Mouse (Mus musculus) MEL (cell line): ENCODE data around the gene Prpf8. TPM values are rescaled to one million over a fixed set of nuclear protein-coding genes. Genes with fewer than 3 reads are reported as not detected.

Experiments
- DNase-seq: peaks from one replicate; pipeline ENCODE4 v3.0.0; 2011; ENCODE audit warnings: low read depth, low spot score
- H3K27ac ChIP-seq: 2 replicates; pipeline ENCODE4 v1.5.1; 2012; ENCODE audit warnings: low read depth, mild to moderate bottlenecking, control low read depth, low read length, moderate library complexity; ENCODE audit not compliant: control insufficient read depth
- H3K27me3 ChIP-seq, 2 experiments: fragments of 150-350 bp in 1 of 2; sonication (generic) in 1 of 2; 2 replicates each; pipeline ENCODE4 v1.6.1; 2012; ENCODE audit warnings: low read length in 2 of 2, mild to moderate bottlenecking in 2 of 2, improper control_type of control experiment in 1 of 2, moderate library complexity in 1 of 2; ENCODE audit not compliant: insufficient read depth in 2 of 2, control insufficient read depth in 1 of 2
- H3K36me3 ChIP-seq, 2 experiments: 2 replicates each; pipeline ENCODE4 v1.6.1; 2012 to 2014; ENCODE audit warnings: low read length in 2 of 2, improper control_type of control experiment in 1 of 2, inconsistent platforms in 1 of 2, mild to moderate bottlenecking in 1 of 2; ENCODE audit not compliant: insufficient read depth in 2 of 2, control insufficient read depth in 1 of 2
- H3K4me1 ChIP-seq, 2 experiments: fragments of 150-350 bp in 1 of 2; sonication (generic) in 1 of 2; 2 replicates each; pipeline ENCODE4 v1.6.1; 2012; ENCODE audit warnings: low read length in 2 of 2, improper control_type of control experiment in 1 of 2, mild to moderate bottlenecking in 1 of 2; ENCODE audit not compliant: insufficient read depth in 2 of 2, control insufficient read depth in 1 of 2
- H3K4me3 ChIP-seq, 2 experiments: fragments of 150-350 bp in 1 of 2; sonication (generic) in 1 of 2; 2 replicates each; pipeline ENCODE4 v1.5.1; 2012; ENCODE audit warnings: low read depth in 2 of 2, low read length in 2 of 2, mild to moderate bottlenecking in 2 of 2, moderate library complexity in 2 of 2, control low read depth in 1 of 2, improper control_type of control experiment in 1 of 2; ENCODE audit not compliant: control insufficient read depth in 1 of 2, insufficient read depth in 1 of 2
- H3K79me2 ChIP-seq: 2 replicates; pipeline ENCODE4 v1.6.1; 2012; ENCODE audit warnings: mild to moderate bottlenecking, low read length, moderate library complexity; ENCODE audit not compliant: control insufficient read depth, poor library complexity, insufficient read depth
- H3K9ac ChIP-seq: 2 replicates; pipeline ENCODE4 v1.6.1; 2012; ENCODE audit warnings: low read depth, mild to moderate bottlenecking, control low read depth, low read length, moderate library complexity; ENCODE audit not compliant: control insufficient read depth, poor library complexity, severe bottlenecking
- H3K9me3 ChIP-seq: fragments of 150-350 bp; sonication (generic); replicated peaks from 2 replicates; pipeline ENCODE4 v1.6.1; 2012; ENCODE audit warnings: mild to moderate bottlenecking, low read length, improper control_type of control experiment, moderate library complexity; ENCODE audit not compliant: insufficient read depth
- BHLHE40 ChIP-seq: IDR thresholded peaks from 2 replicates; pipeline ENCODE4 v1.6.1; 2012; ENCODE audit warnings: low read depth, mild to moderate bottlenecking, inconsistent platforms, low read length, improper control_type of control experiment, borderline replicate concordance
- CHD1 ChIP-seq: IDR thresholded peaks from 2 replicates; pipeline ENCODE4 v1.6.1; 2012; ENCODE audit warnings: low read depth, mild to moderate bottlenecking, inconsistent platforms, low read length, improper control_type of control experiment
- CHD2 ChIP-seq: IDR thresholded peaks from 2 replicates; pipeline ENCODE4 v1.6.1; 2011; ENCODE audit warnings: low read length, improper control_type of control experiment
- CTCF ChIP-seq, 3 experiments: IDR thresholded peaks in 2 of 3; conservative IDR thresholded peaks in 1 of 3; 2 replicates each; pipeline ENCODE4 v1.5.1; 2011 to 2012; ENCODE audit warnings: low read length in 3 of 3, low read depth in 2 of 3, mild to moderate bottlenecking in 2 of 3, improper control_type of control experiment in 1 of 3, inconsistent platforms in 1 of 3, mixed read lengths in 1 of 3, moderate library complexity in 1 of 3; ENCODE audit not compliant: control insufficient read depth in 1 of 3, insufficient read depth in 1 of 3, poor library complexity in 1 of 3, severe bottlenecking in 1 of 3
- E2F4 ChIP-seq: IDR thresholded peaks from 2 replicates; pipeline ENCODE4 v1.6.1; 2011; ENCODE audit warnings: low read depth, low read length, improper control_type of control experiment, borderline replicate concordance
- ELF1 ChIP-seq: IDR thresholded peaks from 2 replicates; pipeline ENCODE4 v1.6.1; 2014; ENCODE audit warnings: low read depth, mild to moderate bottlenecking, inconsistent platforms, low read length, improper control_type of control experiment, moderate library complexity
- EP300 ChIP-seq, 2 experiments: IDR thresholded peaks; 2 replicates each; pipeline ENCODE4 v1.6.1; 2011; ENCODE audit warnings: improper control_type of control experiment in 2 of 2, low read length in 2 of 2, low read depth in 1 of 2, mild to moderate bottlenecking in 1 of 2
- ETS1 ChIP-seq: IDR thresholded peaks from 2 replicates; pipeline ENCODE4 v1.6.1; 2012; ENCODE audit warnings: low read depth, mild to moderate bottlenecking, inconsistent platforms, low read length, improper control_type of control experiment, moderate library complexity
- GATA1 ChIP-seq: IDR thresholded peaks from 2 replicates; pipeline ENCODE4 v1.6.1; 2011; ENCODE audit warnings: low read depth, low read length, improper control_type of control experiment
- HCFC1 ChIP-seq: IDR thresholded peaks from 2 replicates; pipeline ENCODE4 v1.6.1; 2012; ENCODE audit warnings: low read depth, mild to moderate bottlenecking, inconsistent platforms, low read length, improper control_type of control experiment, moderate library complexity
- JUND ChIP-seq: IDR thresholded peaks from 2 replicates; pipeline ENCODE4 v1.6.1; 2011; ENCODE audit warnings: low read depth, mild to moderate bottlenecking, improper control_type of control experiment, low read length
- KAT2A ChIP-seq: conservative IDR thresholded peaks from 2 replicates; pipeline ENCODE4 v1.6.1; 2012; ENCODE audit warnings: low read depth, low read length, improper control_type of control experiment, inconsistent platforms
- MAFK ChIP-seq: IDR thresholded peaks from 2 replicates; pipeline ENCODE4 v1.6.1; 2011; ENCODE audit warnings: low read depth, mild to moderate bottlenecking, low read length, improper control_type of control experiment, borderline replicate concordance
- MAX ChIP-seq: IDR thresholded peaks from 2 replicates; pipeline ENCODE4 v1.6.1; 2011; ENCODE audit warnings: low read length, improper control_type of control experiment
- MAZ ChIP-seq: IDR thresholded peaks from 2 replicates; pipeline ENCODE4 v1.6.1; 2012; ENCODE audit warnings: low read depth, mild to moderate bottlenecking, inconsistent platforms, low read length, improper control_type of control experiment
- MEF2A ChIP-seq: IDR thresholded peaks from 2 replicates; pipeline ENCODE4 v1.6.1; 2014; ENCODE audit warnings: low read depth, mild to moderate bottlenecking, inconsistent platforms, low read length, improper control_type of control experiment; ENCODE audit not compliant: poor library complexity, insufficient replicate concordance, severe bottlenecking; ENCODE audit errors: extremely low read depth
- MXI1 ChIP-seq: IDR thresholded peaks from 2 replicates; pipeline ENCODE4 v1.6.1; 2011; ENCODE audit warnings: mild to moderate bottlenecking, low read depth, low read length, improper control_type of control experiment
- MYB ChIP-seq: IDR thresholded peaks from 2 replicates; pipeline ENCODE4 v1.6.1; 2011; ENCODE audit warnings: mild to moderate bottlenecking, low read depth, low read length, improper control_type of control experiment
- MYC ChIP-seq: IDR thresholded peaks from 2 replicates; pipeline ENCODE4 v1.6.1; 2011; ENCODE audit warnings: low read depth, mild to moderate bottlenecking, low read length, improper control_type of control experiment, moderate library complexity
- NELFE ChIP-seq: IDR thresholded peaks from 2 replicates; pipeline ENCODE4 v1.6.1; 2011; ENCODE audit warnings: low read depth, low read length, improper control_type of control experiment
- NRF1 ChIP-seq: IDR thresholded peaks from 2 replicates; pipeline ENCODE4 v1.6.1; 2014; ENCODE audit warnings: low read depth, mild to moderate bottlenecking, inconsistent platforms, low read length, improper control_type of control experiment, moderate library complexity; ENCODE audit not compliant: poor library complexity, insufficient read depth, severe bottlenecking
- POLR2A ChIP-seq, 2 experiments: IDR thresholded peaks; 2 replicates each; pipeline ENCODE4 v1.6.1; 2011 to 2012; ENCODE audit warnings: low read length in 2 of 2, mild to moderate bottlenecking in 2 of 2, control low read depth in 1 of 2, improper control_type of control experiment in 1 of 2, low read depth in 1 of 2, moderate library complexity in 1 of 2; ENCODE audit not compliant: control insufficient read depth in 1 of 2, insufficient read depth in 1 of 2, poor library complexity in 1 of 2
- POLR2AphosphoS2 ChIP-seq: IDR thresholded peaks from 2 replicates; pipeline ENCODE4 v1.6.1; 2011; ENCODE audit warnings: low read length, improper control_type of control experiment
- POLR2AphosphoS5 ChIP-seq: IDR thresholded peaks from 2 replicates; pipeline ENCODE4 v1.6.1; 2012; ENCODE audit warnings: low read depth, borderline replicate concordance, mild to moderate bottlenecking, inconsistent platforms, low read length, moderate library complexity, mixed read lengths
- RAD21 ChIP-seq: IDR thresholded peaks from 2 replicates; pipeline ENCODE4 v1.6.1; 2011; ENCODE audit warnings: mild to moderate bottlenecking, low read depth, low read length, improper control_type of control experiment
- SIN3A ChIP-seq: IDR thresholded peaks from 2 replicates; pipeline ENCODE4 v1.6.1; 2012; ENCODE audit warnings: low read length, improper control_type of control experiment, inconsistent platforms
- SMC3 ChIP-seq: IDR thresholded peaks from 2 replicates; pipeline ENCODE4 v1.6.1; 2011; ENCODE audit warnings: low read depth, low read length, improper control_type of control experiment
- TAL1 ChIP-seq: IDR thresholded peaks from 2 replicates; pipeline ENCODE4 v1.6.1; 2012; ENCODE audit warnings: mild to moderate bottlenecking, inconsistent platforms, low read length, moderate library complexity, mixed read lengths
- TBP ChIP-seq: IDR thresholded peaks from 2 replicates; pipeline ENCODE4 v1.8.0; 2011; ENCODE audit warnings: low read depth, low read length, improper control_type of control experiment
- TCF12 ChIP-seq: IDR thresholded peaks from 2 replicates; pipeline ENCODE4 v1.6.1; 2014; ENCODE audit warnings: low read depth, mild to moderate bottlenecking, inconsistent platforms, low read length, improper control_type of control experiment, moderate library complexity
- UBTF ChIP-seq: IDR thresholded peaks from 2 replicates; pipeline ENCODE4 v1.6.1; 2012; ENCODE audit warnings: low read depth, mild to moderate bottlenecking, inconsistent platforms, low read length, improper control_type of control experiment, moderate library complexity, borderline replicate concordance; ENCODE audit not compliant: insufficient read depth
- USF1 ChIP-seq: IDR thresholded peaks from 2 replicates; pipeline ENCODE4 v1.6.1; 2014; ENCODE audit warnings: low read depth, mild to moderate bottlenecking, inconsistent platforms, low read length, improper control_type of control experiment, moderate library complexity
- USF2 ChIP-seq, 2 experiments: IDR thresholded peaks; 2 replicates each; pipeline ENCODE4 v1.6.1; 2011 to 2012; ENCODE audit warnings: improper control_type of control experiment in 2 of 2, low read length in 2 of 2, borderline replicate concordance in 1 of 2, inconsistent platforms in 1 of 2, low read depth in 1 of 2, mild to moderate bottlenecking in 1 of 2; ENCODE audit not compliant: insufficient read depth in 1 of 2
- ZC3H11A ChIP-seq: IDR thresholded peaks from 2 replicates; pipeline ENCODE4 v1.6.1; 2012; ENCODE audit warnings: low read depth, mild to moderate bottlenecking, inconsistent platforms, low read length, improper control_type of control experiment
- ZKSCAN1 ChIP-seq: IDR thresholded peaks from 2 replicates; pipeline ENCODE4 v1.6.1; 2012; ENCODE audit warnings: low read depth, mild to moderate bottlenecking, inconsistent platforms, low read length, improper control_type of control experiment, moderate library complexity
- ZMIZ1 ChIP-seq: IDR thresholded peaks from 2 replicates; pipeline ENCODE4 v1.6.1; 2012; ENCODE audit warnings: low read depth, mild to moderate bottlenecking, inconsistent platforms, low read length, improper control_type of control experiment, moderate library complexity
- ZNF384 ChIP-seq: IDR thresholded peaks from 2 replicates; pipeline ENCODE4 v1.6.1; 2012; ENCODE audit warnings: low read depth, mild to moderate bottlenecking, inconsistent platforms, low read length, improper control_type of control experiment
- polyA plus RNA-seq, 2 experiments: library from polyadenylated mRNA; stranded (reverse) in 1 of 2; unstranded in 1 of 2; fragments of >175 nt in 1 of 2; fragments of >200 nt in 1 of 2; gene quantifications; 2 replicates each; pipeline versions ENCODE4 v1.2.1 to v1.2.4; 2012; ENCODE audit warnings: low replicate concordance in 2 of 2, low read depth in 1 of 2; ENCODE audit not compliant: insufficient read length in 2 of 2, insufficient read depth in 1 of 2, missing spikeins in 1 of 2
- total RNA-seq: library from RNA; depleted of rRNA; stranded (reverse); fragments of 300-350 nt; gene quantifications from 2 replicates; pipeline ENCODE4 v1.2.3, GENCODE M21; 2012

The Prpf8 gene
- total and polyA plus RNA-seq, 3 experiments: 214 to 644 (median 276) TPM

DNA sequence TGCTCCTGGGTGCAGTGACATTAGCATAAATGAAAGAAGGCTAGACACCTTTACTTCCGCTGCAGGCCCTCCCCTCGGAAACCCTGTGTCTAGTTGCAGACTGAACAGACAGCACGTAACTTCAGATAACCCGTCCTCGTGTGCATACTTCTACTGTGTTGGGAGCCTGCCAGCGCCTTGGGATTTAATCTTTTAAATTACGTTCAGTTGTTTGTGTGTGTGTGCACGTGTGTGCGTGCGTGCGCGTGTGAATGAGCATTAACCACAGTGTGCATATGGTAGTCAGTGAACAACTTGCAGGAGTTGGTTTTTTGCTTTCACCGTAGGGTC is 52.3 kb downstream of the Prpf8 start:
- Histone ChIP-seq H3K4me1 (peaks cover 11 to 56% of the 10 kb centered on the region in 2 experiments), H3K36me3 (peaks cover 0 to 41% of the 10 kb centered on the region in 2 experiments; a peak in 2 of 4 replicates)
- no peak; the same call in 1 of the 2 replicates for TF ChIP-seq MAFK
- TF ChIP-seq TBP: 0 out of 2 replicates have a peak, but pooled peaks have one; percentile 10
- TF ChIP-seq USF2 (IDR thresholded peaks at IDR 0.05; ENCODE audit: borderline replicate concordance in 1 of 2, insufficient read depth in 1 of 2, low read depth in 1 of 2, low read length in 2 of 2): no peak
- 0 out of 2 replicates have a peak, but pooled peaks have one; percentile 60 for TF ChIP-seq ELF1
- peak; percentile 97 for TF ChIP-seq MAX
- TF ChIP-seq ETS1: peak; percentile 98
- no peak for TF ChIP-seq ZC3H11A
- no peak for TF ChIP-seq ZNF384
- peak in 1 of 2 experiments; percentile 30; a peak in 1 of 4 replicates for TF ChIP-seq POLR2A (IDR thresholded peaks at IDR 0.05; ENCODE audit: control insufficient read depth in 1 of 2, insufficient read depth in 1 of 2, low read depth in 1 of 2, low read length in 2 of 2, poor library complexity in 1 of 2)
- TF ChIP-seq BHLHE40: peak; percentile 99
- peak; percentile 60; the same call in 1 of the 2 replicates for TF ChIP-seq USF1
- no peak; the same call in 1 of the 2 replicates for TF ChIP-seq TCF12
- peak; percentile 36; the same call in 1 of the 2 replicates for TF ChIP-seq MAZ
- TF ChIP-seq RAD21: no peak
- no peak for TF ChIP-seq CHD1
- peak; percentile 100 for TF ChIP-seq SIN3A
- TF ChIP-seq CHD2: no peak
- TF ChIP-seq JUND: no peak
- TF ChIP-seq MEF2A: no peak
- peak; percentile 97 for TF ChIP-seq MYC
- TF ChIP-seq HCFC1: peak; percentile 55; the same call in 1 of the 2 replicates
- peak; percentile 99 for TF ChIP-seq MXI1
- TF ChIP-seq ZMIZ1: no peak; the same call in 1 of the 2 replicates
- TF ChIP-seq TAL1: peak; percentile 58
- no peak for TF ChIP-seq SMC3
- TF ChIP-seq POLR2AphosphoS5: no peak
- no peak for TF ChIP-seq NELFE
- TF ChIP-seq GATA1: peak; percentile 72
- no peak for TF ChIP-seq E2F4
- TF ChIP-seq EP300 (IDR thresholded peaks at IDR 0.05; ENCODE audit: low read depth in 1 of 2, low read length in 2 of 2): peak; percentile 29 to 53
- TF ChIP-seq KAT2A: no peak
- 0 out of 2 replicates have a peak, but pooled peaks have one; percentile 42 for TF ChIP-seq NRF1
- no peak for TF ChIP-seq MYB
- no peak for TF ChIP-seq POLR2AphosphoS2
- TF ChIP-seq UBTF: no peak
- TF ChIP-seq ZKSCAN1: no peak
- no peak for TF ChIP-seq CTCF (IDR thresholded peaks at IDR 0.05 in 2 of 3, conservative IDR thresholded peaks at IDR 0.05 in 1 of 3; ENCODE audit: control insufficient read depth in 1 of 3, insufficient read depth in 1 of 3, low read depth in 2 of 3, low read length in 3 of 3, poor library complexity in 1 of 3, severe bottlenecking in 1 of 3)

More for the DNA sequence above, 52.3 kb downstream of the Prpf8 start:
- peak overlapping the region; percentile 48 for H3K9ac ChIP-seq
- no peaks in the 10 kb centered on the region for H3K9me3 ChIP-seq
- DNase-seq: peak; percentile 98
- H3K27ac ChIP-seq: peak overlapping the region; percentile 67
- peak overlapping the region; percentile 13 to 20; a peak in 3 of 4 replicates for H3K4me3 ChIP-seq
- no peaks in the 10 kb centered on the region for H3K79me2 ChIP-seq
- H3K27me3 ChIP-seq: no peaks in the 10 kb centered on the region
